Mouse (Mus musculus): Measurements from ENCODE around the gene Chst8. TPM values are rescaled to one million over a fixed set of nuclear protein-coding genes. Genes with fewer than 3 reads are reported as not detected.

Chst8 gene
- polyA plus RNA-seq, 1 experiment from 2014 or later, result 0.47 TPM

DNA sequence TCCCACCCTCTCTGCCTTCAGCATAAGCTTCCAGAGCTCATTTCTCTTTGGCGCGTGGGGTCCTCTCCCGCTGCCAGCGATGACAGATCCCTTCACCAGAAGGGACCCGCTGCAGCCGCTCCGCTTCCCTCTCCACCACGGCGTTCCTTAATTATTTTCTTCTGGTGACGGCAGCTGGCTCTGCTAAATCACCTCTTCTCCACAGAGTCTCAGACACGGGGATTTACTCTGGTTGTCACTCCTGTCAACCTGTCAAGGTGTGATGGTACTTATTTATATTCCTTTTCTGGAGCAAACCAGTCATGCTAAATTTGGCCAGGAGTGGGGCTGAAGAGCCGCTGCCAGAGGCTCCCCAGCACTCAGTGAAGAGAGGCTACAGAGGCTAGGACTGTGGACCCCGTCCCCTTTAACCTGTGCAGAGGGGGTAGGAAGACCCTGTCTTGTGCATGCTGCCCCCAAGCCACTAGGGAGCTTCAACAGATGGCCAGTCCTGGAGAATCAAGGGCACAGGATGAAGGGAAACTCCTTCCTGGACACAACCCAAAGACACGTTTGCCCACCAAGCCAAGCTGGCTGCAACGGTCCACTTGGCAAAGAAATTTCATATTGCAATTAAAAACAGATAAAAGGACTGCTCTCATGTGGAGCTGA lies 131.6 kb downstream of the Chst8 start:
- DNase-seq (no peak), ATAC-seq (no peak)
- Histone ChIP-seq H3K4me3 (ENCODE audit: low read depth, low read length) (no peak overlapping the region), H3K9ac (replicated peaks) (no peak overlapping the region), H3K9me3 (ENCODE audit: low read length) (no peaks in the 10 kb centered on the region), H3K27ac (ENCODE audit: low read depth) (no peak overlapping the region), H3K36me3 (replicated peaks; ENCODE audit: insufficient read depth, low read length) (no peaks in the 10 kb centered on the region), H3K4me2 (ENCODE audit: low read depth, low read length) (no peak overlapping the region), H3K27me3 (ENCODE audit: insufficient read depth, low read length) (peaks cover 2% of the 10 kb centered on the region), H3K4me1 (ENCODE audit: insufficient read depth) (no peaks in the 10 kb centered on the region)
- no peak for TF ChIP-seq CTCF (IDR thresholded peaks at IDR 0.05; ENCODE audit: low read depth)
- TF ChIP-seq EP300 (IDR thresholded peaks at IDR 0.05; ENCODE audit: low read depth), result no peak
- 66% methylated on average over 15 of the region's 15 CpGs for WGBS (ENCODE audit: insufficient replicate concordance)

GRCm38 (mm10) chr7:34679886-34680285 lies 132.6 kb downstream of the Chst8 start:
- no peaks in the 10 kb centered on the region for H3K9me3 ChIP-seq (ENCODE audit: low read length)
- no peak for ATAC-seq
- no peak overlapping the region for H3K9ac ChIP-seq (replicated peaks)
- H3K27ac ChIP-seq (ENCODE audit: low read depth), result no peak overlapping the region
- WGBS (ENCODE audit: insufficient replicate concordance), result 49% methylated on average over 2 of the region's 2 CpGs
- TF ChIP-seq CTCF (IDR thresholded peaks at IDR 0.05; ENCODE audit: low read depth) (no peak), EP300 (IDR thresholded peaks at IDR 0.05; ENCODE audit: low read depth) (no peak)
- no peaks in the 10 kb centered on the region for H3K4me1 ChIP-seq (ENCODE audit: insufficient read depth)
- no peaks in the 10 kb centered on the region for H3K36me3 ChIP-seq (replicated peaks; ENCODE audit: insufficient read depth, low read length)
- peaks cover 12% of the 10 kb centered on the region for H3K27me3 ChIP-seq (ENCODE audit: insufficient read depth, low read length)
- H3K4me2 ChIP-seq (ENCODE audit: low read depth, low read length), result no peak overlapping the region
- H3K4me3 ChIP-seq (ENCODE audit: low read depth, low read length), result no peak overlapping the region
- DNase-seq, result no peak

DNA sequence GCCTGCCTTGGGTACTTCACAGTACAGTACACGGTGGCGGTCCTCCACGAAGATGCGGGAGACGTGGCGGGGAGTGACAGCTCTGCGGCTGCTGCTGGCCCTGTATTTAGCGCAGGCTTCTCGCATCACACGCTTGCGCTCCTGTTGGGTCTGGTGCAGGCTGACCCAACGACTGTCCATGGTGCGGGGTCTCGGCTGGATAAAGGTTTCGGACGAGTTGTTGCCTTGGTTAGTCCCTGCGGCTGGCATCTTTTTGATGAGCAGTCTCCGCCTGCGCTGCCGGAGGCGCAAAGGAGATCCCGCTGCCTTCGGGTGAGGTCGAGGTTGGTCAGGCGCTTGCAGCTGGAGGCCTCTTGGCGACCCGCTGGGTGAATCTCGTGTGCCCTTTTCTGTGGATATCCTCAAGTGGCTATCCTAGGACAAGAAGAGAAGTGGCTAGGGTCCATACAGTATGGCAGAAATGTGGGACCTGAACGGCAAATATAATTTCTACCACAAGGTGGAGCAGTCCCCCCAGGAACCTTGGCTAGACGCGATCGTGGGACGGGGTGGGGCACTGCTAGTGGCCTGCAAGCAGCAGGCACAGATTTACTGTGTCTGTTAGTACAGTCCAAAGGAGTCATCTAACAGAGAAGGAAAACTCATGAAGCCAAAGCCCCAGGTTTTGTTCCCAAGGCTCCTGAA lies 136.5 kb downstream of the Chst8 start:
- Histone ChIP-seq H3K27me3 (ENCODE audit: insufficient read depth, low read length) (peaks cover 21% of the 10 kb centered on the region), H3K36me3 (replicated peaks; ENCODE audit: insufficient read depth, low read length) (no peaks in the 10 kb centered on the region), H3K9ac (replicated peaks) (no peak overlapping the region), H3K4me1 (ENCODE audit: insufficient read depth) (no peaks in the 10 kb centered on the region), H3K27ac (ENCODE audit: low read depth) (no peak overlapping the region), H3K9me3 (ENCODE audit: low read length) (no peaks in the 10 kb centered on the region), H3K4me3 (ENCODE audit: low read depth, low read length) (no peak overlapping the region), H3K4me2 (ENCODE audit: low read depth, low read length) (no peak overlapping the region)
- WGBS (ENCODE audit: insufficient replicate concordance), result 12% methylated on average over 33 of the region's 33 CpGs
- ATAC-seq (peak; percentile 45; the same call in 1 of the 2 replicates), DNase-seq (peak; percentile 65)
- TF ChIP-seq EP300 (IDR thresholded peaks at IDR 0.05; ENCODE audit: low read depth) (no peak), CTCF (IDR thresholded peaks at IDR 0.05; ENCODE audit: low read depth) (peak; percentile 85)

- H3K9ac ChIP-seq (replicated peaks), result no peak overlapping the region
- H3K27me3 ChIP-seq (ENCODE audit: insufficient read depth, low read length), result peaks cover 21% of the 10 kb centered on the region
- no peak overlapping the region for H3K4me2 ChIP-seq (ENCODE audit: low read depth, low read length)
- no peak overlapping the region for H3K27ac ChIP-seq (ENCODE audit: low read depth)
- H3K4me1 ChIP-seq (ENCODE audit: insufficient read depth), result no peaks in the 10 kb centered on the region
- WGBS (ENCODE audit: insufficient replicate concordance), result 15% methylated on average over 42 of the region's 42 CpGs
- no peaks in the 10 kb centered on the region for H3K9me3 ChIP-seq (ENCODE audit: low read length)
- H3K36me3 ChIP-seq (replicated peaks; ENCODE audit: insufficient read depth, low read length), result no peaks in the 10 kb centered on the region
- no peak for DNase-seq
- TF ChIP-seq EP300 (IDR thresholded peaks at IDR 0.05; ENCODE audit: low read depth), result no peak
- no peak for TF ChIP-seq CTCF (IDR thresholded peaks at IDR 0.05; ENCODE audit: low read depth)
- ATAC-seq, result no peak
- no peak overlapping the region for H3K4me3 ChIP-seq (ENCODE audit: low read depth, low read length)
These were observed 137.3 kb downstream of the Chst8 start for GRCm38 (mm10) chr7:34675120-34675790.

DNA sequence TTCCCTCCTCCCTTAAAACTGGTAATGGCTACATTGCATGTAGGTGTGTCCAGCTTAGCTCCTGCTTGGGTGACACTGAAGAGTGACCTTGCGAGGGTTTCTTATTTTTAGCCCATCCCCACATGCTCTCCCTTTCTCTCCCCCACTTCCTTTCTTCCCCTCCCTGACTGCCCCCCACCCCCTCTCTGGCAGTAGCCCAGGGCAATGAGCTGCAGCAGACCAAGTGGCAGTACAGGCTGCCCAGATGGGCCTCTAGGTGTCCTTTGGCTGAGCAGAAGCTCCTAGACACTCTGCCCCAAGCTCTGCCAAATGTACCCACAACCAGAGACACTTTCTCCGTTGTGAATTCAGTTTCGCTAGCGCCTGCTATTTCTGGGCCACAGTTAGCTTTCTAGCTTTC lies 139.6 kb downstream of the Chst8 start:
- H3K36me3 ChIP-seq (replicated peaks; ENCODE audit: insufficient read depth, low read length), result no peaks in the 10 kb centered on the region
- H3K4me1 ChIP-seq (ENCODE audit: insufficient read depth), result no peaks in the 10 kb centered on the region
- no peak for ATAC-seq
- no peaks in the 10 kb centered on the region for H3K9me3 ChIP-seq (ENCODE audit: low read length)
- no peak overlapping the region for H3K4me3 ChIP-seq (ENCODE audit: low read depth, low read length)
- WGBS (ENCODE audit: insufficient replicate concordance), result 72% methylated on average over 4 of the region's 4 CpGs
- TF ChIP-seq CTCF (IDR thresholded peaks at IDR 0.05; ENCODE audit: low read depth), result no peak
- TF ChIP-seq EP300 (IDR thresholded peaks at IDR 0.05; ENCODE audit: low read depth), result no peak
- DNase-seq, result no peak
- H3K4me2 ChIP-seq (ENCODE audit: low read depth, low read length), result no peak overlapping the region
- no peak overlapping the region for H3K27ac ChIP-seq (ENCODE audit: low read depth)
- H3K9ac ChIP-seq (replicated peaks), result no peak overlapping the region
- peaks cover 21% of the 10 kb centered on the region for H3K27me3 ChIP-seq (ENCODE audit: insufficient read depth, low read length)

- TF ChIP-seq EP300 (IDR thresholded peaks at IDR 0.05; ENCODE audit: low read depth) (no peak), CTCF (IDR thresholded peaks at IDR 0.05; ENCODE audit: low read depth) (peak; percentile 100)
- Histone ChIP-seq H3K36me3 (replicated peaks; ENCODE audit: insufficient read depth, low read length) (no peaks in the 10 kb centered on the region), H3K4me1 (ENCODE audit: insufficient read depth) (no peaks in the 10 kb centered on the region), H3K4me3 (ENCODE audit: low read depth, low read length) (no peak overlapping the region), H3K4me2 (ENCODE audit: low read depth, low read length) (no peak overlapping the region), H3K9me3 (ENCODE audit: low read length) (no peaks in the 10 kb centered on the region), H3K9ac (replicated peaks) (no peak overlapping the region), H3K27me3 (ENCODE audit: insufficient read depth, low read length) (peaks cover 21% of the 10 kb centered on the region), H3K27ac (ENCODE audit: low read depth) (no peak overlapping the region)
- 2% methylated on average over 6 of the region's 6 CpGs for WGBS (ENCODE audit: insufficient replicate concordance)
- DNase-seq, result peak; percentile 87
- peak; percentile 75 for ATAC-seq
These were observed 140.6 kb downstream of the Chst8 start for GRCm38 (mm10) chr7:34671911-34672310.

Measured in liver, postnatal 0 days (tissue).